Mouse (Mus musculus) embryonic facial prominence, embryonic 13.5 days (tissue): ENCODE results near the gene 1810009A15Rik. TPM values are rescaled to one million over a fixed set of nuclear protein-coding genes. Genes with fewer than 3 reads are reported as not detected.

ENCODE experiments used
- ATAC-seq: fragments of 200-750 bp; cut with Nextera tagmentation; 2 replicates; pipeline ENCODE4 v1.8.0; 2017; ENCODE audit warnings: low read depth; ENCODE audit not compliant: insufficient number of reproducible peaks, insufficient read depth, low FRiP score, low TSS enrichment
- H3K27ac ChIP-seq: fragments of 300-500 bp; sonication (generic); 2 replicates; pipeline ENCODE4 v1.5.1; 2015; ENCODE audit warnings: moderate library complexity, mild to moderate bottlenecking, inconsistent platforms
- H3K27me3 ChIP-seq: fragments of 300-500 bp; sonication (generic); 2 replicates; pipeline ENCODE4 v1.6.1; 2015; ENCODE audit warnings: mild to moderate bottlenecking, inconsistent platforms
- H3K36me3 ChIP-seq: fragments of 300-500 bp; sonication (generic); 2 replicates; pipeline ENCODE4 v1.6.1; 2015; ENCODE audit warnings: mild to moderate bottlenecking, inconsistent platforms
- H3K4me1 ChIP-seq: fragments of 300-500 bp; sonication (generic); 2 replicates; pipeline ENCODE4 v1.6.1; 2015; ENCODE audit warnings: inconsistent platforms
- H3K4me2 ChIP-seq: fragments of 300-500 bp; sonication (generic); 2 replicates; pipeline ENCODE4 v1.6.1; 2015; ENCODE audit warnings: moderate library complexity, mild to moderate bottlenecking, inconsistent platforms
- H3K4me3 ChIP-seq: fragments of 300-500 bp; sonication (generic); 2 replicates; pipeline ENCODE4 v1.5.1; 2015; ENCODE audit warnings: mild to moderate bottlenecking, inconsistent platforms
- H3K9ac ChIP-seq: fragments of 300-500 bp; sonication (generic); 2 replicates; pipeline ENCODE4 v1.6.1; 2015; ENCODE audit warnings: mild to moderate bottlenecking, inconsistent platforms
- H3K9me3 ChIP-seq: fragments of 300-500 bp; sonication (generic); 2 replicates; pipeline ENCODE4 v1.6.1; 2016; ENCODE audit warnings: inconsistent platforms
- WGBS: fragments of 180-500 bp; shearing (Covaris S2); methylation state at CpG from one replicate; pipeline ENCODE4 v1.1.7; 2015; ENCODE audit warnings: mixed read lengths; 5-methylcytosine and 5-hydroxymethylcytosine counted together
- microRNA-seq: library from miRNA; unstranded; fragments of <30 nt; microRNA quantifications from one replicate; pipeline ENCODE4, GENCODE M21; 2016
- polyA plus RNA-seq: library from polyadenylated mRNA; unstranded; fragments of >200 nt; fragmentation: Nextera tagmentation; extraction: Ambion mirVana; gene quantifications from 2 replicates; pipeline ENCODE4 v1.2.1, GENCODE M21; 2015

Gene 1810009A15Rik
- polyA plus RNA-seq, 1 experiment from 2014 or later = 84.9 TPM

- Histone ChIP-seq H3K9ac (peak overlapping the region; percentile 89), H3K27me3 (no peaks in the 10 kb centered on the region), H3K9me3 (no peaks in the 10 kb centered on the region), H3K4me1 (peaks cover 20% of the 10 kb centered on the region), H3K36me3 (peaks cover 49% of the 10 kb centered on the region), H3K4me2 (peak overlapping the region; percentile 78), H3K4me3 (peak overlapping the region; percentile 77), H3K27ac (peak overlapping the region; percentile 76)
- no peak; the same call in 1 of the 2 replicates for ATAC-seq
- WGBS = 19% methylated on average over 16 of the region's 16 CpGs
Measured at GRCm38 (mm10) chr19:8928689-8929223, 40.1 kb downstream of the 1810009A15Rik start.

DNA sequence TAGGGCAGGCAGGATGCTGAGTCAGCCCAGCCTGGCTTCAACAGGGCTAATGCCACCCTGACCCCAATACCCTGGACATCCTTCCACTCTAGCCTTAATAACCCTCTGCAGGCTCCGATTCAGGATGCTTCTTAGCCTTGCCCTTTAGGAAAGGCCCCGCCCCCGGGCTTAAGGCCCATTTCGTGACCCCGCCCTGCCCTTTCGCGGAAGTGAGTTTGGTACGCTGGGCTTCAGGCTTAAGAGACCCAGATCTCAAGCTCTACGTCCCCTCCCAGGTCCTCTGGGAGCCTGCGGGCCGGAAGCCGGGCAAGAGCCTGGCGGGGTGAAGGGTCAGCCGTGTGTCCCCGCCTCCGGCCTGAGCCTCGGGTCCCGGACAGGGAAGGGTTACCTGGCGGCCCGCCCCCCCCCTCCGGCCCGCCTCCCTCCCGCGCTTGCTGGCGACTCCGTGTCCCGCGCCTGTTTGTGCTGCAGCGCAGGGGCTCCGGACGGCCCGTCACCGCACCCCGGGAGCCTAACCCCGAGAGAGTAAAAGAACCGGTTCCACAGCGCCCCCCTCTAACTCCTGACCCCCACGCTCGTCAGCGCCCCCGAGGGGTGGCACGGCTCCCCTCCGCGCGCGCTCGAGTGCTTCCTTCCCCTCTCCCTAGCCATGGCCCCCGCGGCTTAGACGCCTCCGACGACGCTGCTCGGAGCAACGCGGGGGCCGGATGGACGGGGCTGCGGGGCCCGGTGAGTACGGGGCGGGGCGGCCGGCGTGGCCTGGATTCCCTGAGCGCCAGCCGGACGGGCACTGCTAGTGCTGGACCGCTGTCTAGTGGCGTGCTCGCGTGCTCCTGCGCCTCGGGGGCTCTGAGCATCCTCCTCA is 40.8 kb downstream of the 1810009A15Rik start, which contains the start of the genes Rom1 and Eml3:
Gene Rom1 (minus strand): TSS at position 133 of the 865 bp plus-strand sequence.
Gene Eml3 (plus strand): TSS at position 329 of the 865 bp plus-strand sequence.
- Histone ChIP-seq H3K36me3 (peaks cover 56% of the 10 kb centered on the region), H3K4me1 (peaks cover 20% of the 10 kb centered on the region), H3K9ac (peak within 1 kb of the TSS; percentile 89), H3K27me3 (no peaks in the 10 kb centered on the region), H3K27ac (peak within 1 kb of the TSS; percentile 76), H3K4me2 (peak within 1 kb of the TSS; percentile 78), H3K9me3 (no peaks in the 10 kb centered on the region), H3K4me3 (peak within 1 kb of the TSS; percentile 77)
- peak; percentile 61 for ATAC-seq
- under 1% methylated on average over 67 of the region's 74 CpGs for WGBS

- Histone ChIP-seq H3K4me1 (peaks cover 20% of the 10 kb centered on the region), H3K36me3 (peaks cover 62% of the 10 kb centered on the region), H3K9me3 (no peaks in the 10 kb centered on the region), H3K27ac (no peak overlapping the region), H3K4me2 (peak overlapping the region; percentile 78), H3K4me3 (peak overlapping the region; percentile 77), H3K27me3 (no peaks in the 10 kb centered on the region), H3K9ac (peak overlapping the region; percentile 89)
- ATAC-seq = no peak
- WGBS = 8% methylated on average over 11 of the region's 11 CpGs
Measured at GRCm38 (mm10) chr19:8930117-8930516, 41.5 kb downstream of the 1810009A15Rik start.

DNA sequence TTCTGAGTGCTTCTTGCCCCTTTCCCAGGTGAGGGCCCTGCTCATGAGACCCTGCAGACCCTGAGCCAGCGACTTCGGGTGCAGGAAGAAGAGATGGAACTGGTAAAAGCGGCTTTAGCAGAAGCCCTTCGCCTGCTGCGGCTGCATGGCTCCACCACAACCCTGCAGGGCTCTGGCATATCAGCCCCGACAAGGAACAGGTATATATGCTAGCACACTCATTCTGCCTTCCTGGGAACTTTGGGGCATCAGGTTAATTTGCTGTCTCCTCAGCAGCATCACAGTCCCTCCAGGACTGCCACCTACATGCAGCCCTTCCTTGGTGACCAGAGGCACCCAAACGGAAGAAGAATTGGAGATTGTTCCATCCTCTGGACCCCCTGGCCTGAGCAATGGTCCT is 42.1 kb downstream of the 1810009A15Rik start:
- Histone ChIP-seq H3K4me1 (peaks cover 20% of the 10 kb centered on the region), H3K27ac (no peak overlapping the region), H3K27me3 (no peaks in the 10 kb centered on the region), H3K4me3 (peak overlapping the region; percentile 77), H3K36me3 (peaks cover 62% of the 10 kb centered on the region), H3K9ac (peak overlapping the region; percentile 89), H3K9me3 (no peaks in the 10 kb centered on the region), H3K4me2 (peak overlapping the region; percentile 78)
- 71% methylated on average over 7 of the region's 7 CpGs for WGBS
- no peak for ATAC-seq

- H3K27me3 ChIP-seq = no peaks in the 10 kb centered on the region
- WGBS = 86% methylated on average over 2 of the region's 2 CpGs
- no peaks in the 10 kb centered on the region for H3K9me3 ChIP-seq
- no peak overlapping the region for H3K9ac ChIP-seq
- peaks cover 74% of the 10 kb centered on the region for H3K36me3 ChIP-seq
- H3K27ac ChIP-seq = no peak overlapping the region
- H3K4me3 ChIP-seq = no peak overlapping the region
- no peak overlapping the region for H3K4me2 ChIP-seq
- ATAC-seq = no peak
- peaks cover 15% of the 10 kb centered on the region for H3K4me1 ChIP-seq
Measured at GRCm38 (mm10) chr19:8936736-8937135, 48.1 kb downstream of the 1810009A15Rik start.

Small RNA genes lying within 50 kb of the gene (microRNA-seq; reads per million reads assigned to microRNA genes)
- gene Mir5136 = not detected

Other genes starting within 250 kb of the 1810009A15Rik start
- gene Chrm1, start 225.1 kb upstream of the 1810009A15Rik start, polyA plus RNA-seq = 0.66 and 1.4 TPM in 2 replicates
- 99.9 and 116 TPM in 2 replicates for gene Slc3a2, start 165.5 kb upstream of the 1810009A15Rik start, polyA plus RNA-seq
- gene Wdr74, start 153.0 kb upstream of the 1810009A15Rik start, polyA plus RNA-seq = 88.6 and 100 TPM in 2 replicates
- gene 1700092M07Rik, start 148.1 kb upstream of the 1810009A15Rik start, polyA plus RNA-seq = 2.2 and 2.7 TPM in 2 replicates
- gene Stx5a, start 147.4 kb upstream of the 1810009A15Rik start, polyA plus RNA-seq = 182 and 184 TPM in 2 replicates
- 199 and 230 TPM in 2 replicates for gene Nxf1, start 131.8 kb upstream of the 1810009A15Rik start, polyA plus RNA-seq
- gene Tmem223, start 117.9 kb upstream of the 1810009A15Rik start, polyA plus RNA-seq = 211 and 227 TPM in 2 replicates
- gene Tmem179b, start 114.4 kb upstream of the 1810009A15Rik start, polyA plus RNA-seq = 67.6 and 76.1 TPM in 2 replicates
- gene Taf6l, start 102.4 kb upstream of the 1810009A15Rik start, polyA plus RNA-seq = 28.5 and 35.6 TPM in 2 replicates
- 175 and 178 TPM in 2 replicates for gene Polr2g, start 90.3 kb upstream of the 1810009A15Rik start, polyA plus RNA-seq
- gene Zbtb3, start 86.3 kb upstream of the 1810009A15Rik start, polyA plus RNA-seq = 5.5 and 6.0 TPM in 2 replicates
- gene Ttc9c, start 69.5 kb upstream of the 1810009A15Rik start, polyA plus RNA-seq = 78.7 and 82.9 TPM in 2 replicates
- gene Hnrnpul2, start 68.8 kb upstream of the 1810009A15Rik start, polyA plus RNA-seq = 7.4 and 7.6 TPM in 2 replicates
- not detected in 2 replicates for gene AC129217.1, start 59.1 kb upstream of the 1810009A15Rik start, polyA plus RNA-seq
- 52.6 and 53.3 TPM in 2 replicates for gene Bscl2, start 51.4 kb upstream of the 1810009A15Rik start, polyA plus RNA-seq
- 10.4 and 10.6 TPM in 2 replicates for gene Gng3, start 49.7 kb upstream of the 1810009A15Rik start, polyA plus RNA-seq
- 0.65 and 0.74 TPM in 2 replicates for gene Lrrn4cl, start 38.1 kb upstream of the 1810009A15Rik start, polyA plus RNA-seq
- gene Ubxn1, start 17.4 kb upstream of the 1810009A15Rik start, polyA plus RNA-seq = 184 and 189 TPM in 2 replicates
- 64.2 and 72.3 TPM in 2 replicates for gene Uqcc3, start 7.9 kb upstream of the 1810009A15Rik start, polyA plus RNA-seq
- gene Lbhd1, start 5.1 kb upstream of the 1810009A15Rik start, polyA plus RNA-seq = 56.0 and 91.0 TPM in 2 replicates
- not detected in 2 replicates for gene Gm49403, start 4.9 kb upstream of the 1810009A15Rik start, polyA plus RNA-seq
- not detected in 2 replicates for gene Gm49416, start 73 bp downstream of the 1810009A15Rik start, polyA plus RNA-seq
- gene Ints5, start 4.2 kb downstream of the 1810009A15Rik start, polyA plus RNA-seq = 36.7 and 42.6 TPM in 2 replicates
- 107 and 108 TPM in 2 replicates for gene Ganab, start 9.2 kb downstream of the 1810009A15Rik start, polyA plus RNA-seq
- gene B3gat3, start 31.5 kb downstream of the 1810009A15Rik start, polyA plus RNA-seq = 44.7 and 54.6 TPM in 2 replicates
- 2.7 and 3.3 TPM in 2 replicates for gene Rom1, start 40.5 kb downstream of the 1810009A15Rik start, polyA plus RNA-seq
- gene Eml3, start 40.7 kb downstream of the 1810009A15Rik start, polyA plus RNA-seq = 32.3 and 32.8 TPM in 2 replicates
- gene Mta2, start 53.0 kb downstream of the 1810009A15Rik start, polyA plus RNA-seq = 187 and 189 TPM in 2 replicates
- gene Tut1, start 65.0 kb downstream of the 1810009A15Rik start, polyA plus RNA-seq = 33.6 and 34.5 TPM in 2 replicates
- gene Eef1g, start 78.2 kb downstream of the 1810009A15Rik start, polyA plus RNA-seq = 481 and 529 TPM in 2 replicates
- 51.0 and 57.8 TPM in 2 replicates for gene Ahnak, start 100.4 kb downstream of the 1810009A15Rik start, polyA plus RNA-seq
- not detected in 2 replicates for gene Scgb1a1, start 199.1 kb downstream of the 1810009A15Rik start, polyA plus RNA-seq
- gene Asrgl1, start 246.8 kb downstream of the 1810009A15Rik start, polyA plus RNA-seq = 15.9 and 17.4 TPM in 2 replicates